Mouse (Mus musculus) kidney, postnatal 4 days (tissue): ENCODE results near the gene Hoxb1.

Experiments
- DNase-seq, 2 experiments: peaks; one replicate each; pipeline ENCODE4 v3.0.0; 2021; ENCODE audit warnings: mixed read lengths in 2 of 2

Hoxb1 gene

GRCm38 (mm10) chr11:96350341-96350624 is 15.3 kb upstream of the Hoxb1 start, which contains the start of gene Hoxb2:
Hoxb2 (plus strand) TSS chr11:96350525.
- DNase-seq: no peak

GRCm38 (mm10) chr11:96350791-96351190 is 14.8 kb upstream of the Hoxb1 start:
- peak in 1 of 2 experiments; percentile 39 for DNase-seq

- peak; percentile 68 to 81 for DNase-seq
Measured at GRCm38 (mm10) chr11:96351312-96351711, 14.2 kb upstream of the Hoxb1 start.

GRCm38 (mm10) chr11:96351831-96352230 is 13.7 kb upstream of the Hoxb1 start:
- DNase-seq: peak; percentile 77 to 84

- DNase-seq: peak; percentile 75 to 84
Measured at GRCm38 (mm10) chr11:96352691-96353521, 12.6 kb upstream of the Hoxb1 start.

- no peak for DNase-seq
Measured at GRCm38 (mm10) chr11:96353522-96353841, 12.1 kb upstream of the Hoxb1 start.

GRCm38 (mm10) chr11:96353939-96354338 is 11.6 kb upstream of the Hoxb1 start:
- peak; percentile 51 to 66 for DNase-seq

- DNase-seq: peak; percentile 78 to 88
Measured at GRCm38 (mm10) chr11:96354376-96354775, 11.2 kb upstream of the Hoxb1 start.

- DNase-seq: no peak
Measured at GRCm38 (mm10) chr11:96354801-96355311, 10.7 kb upstream of the Hoxb1 start.

GRCm38 (mm10) chr11:96363807-96364206 is 1.7 kb upstream of the Hoxb1 start:
- DNase-seq: peak; percentile 43 to 59

- DNase-seq: peak; percentile 64 to 77
Measured at GRCm38 (mm10) chr11:96366092-96367041, 815 bp downstream of the Hoxb1 start.

GRCm38 (mm10) chr11:96367141-96367540 is 1.6 kb downstream of the Hoxb1 start:
- no peak for DNase-seq

- no peak for DNase-seq
Measured at GRCm38 (mm10) chr11:96368686-96369085, 3.1 kb downstream of the Hoxb1 start.

GRCm38 (mm10) chr11:96369140-96369539 is 3.6 kb downstream of the Hoxb1 start:
- no peak for DNase-seq

GRCm38 (mm10) chr11:96371726-96372125 is 6.2 kb downstream of the Hoxb1 start:
- DNase-seq: no peak

GRCm38 (mm10) chr11:96372519-96372918 is 7.0 kb downstream of the Hoxb1 start:
- DNase-seq: peak; percentile 35 to 58

GRCm38 (mm10) chr11:96374810-96375209 is 9.3 kb downstream of the Hoxb1 start:
- no peak for DNase-seq

- DNase-seq: no peak
Measured at GRCm38 (mm10) chr11:96383381-96383780, 17.8 kb downstream of the Hoxb1 start.

- DNase-seq: no peak
Measured at GRCm38 (mm10) chr11:96387635-96388034, 22.1 kb downstream of the Hoxb1 start.

- peak; percentile 46 to 60 for DNase-seq
Measured at GRCm38 (mm10) chr11:96396772-96397626, 31.4 kb downstream of the Hoxb1 start.

- peak; percentile 26 to 50 for DNase-seq
Measured at GRCm38 (mm10) chr11:96397806-96398335, 32.3 kb downstream of the Hoxb1 start.

GRCm38 (mm10) chr11:96399923-96400322 is 34.4 kb downstream of the Hoxb1 start:
- DNase-seq: peak; percentile 31 to 47
